Mouse (Mus musculus) E14TG2a.4 (cell line): Measurements from ENCODE around the gene Hacd4.
"Not testable (repeated sequence)": the region's sequence is repeated elsewhere in the genome, so short reads cannot be mapped to it uniquely, and the experiment has no call there.

Experiments
- H3K27me3 ChIP-seq: 2 replicates; pipeline ENCODE4 v1.6.1; 2014; ENCODE audit warnings: low read length, control low read depth; ENCODE audit not compliant: insufficient read depth
- H3K36me3 ChIP-seq: 2 replicates; pipeline ENCODE4 v1.6.1; 2014; ENCODE audit warnings: low read length, control low read depth; ENCODE audit not compliant: insufficient read depth
- H3K4me1 ChIP-seq: replicated peaks from 2 replicates; pipeline ENCODE4 v1.6.1; 2014; ENCODE audit warnings: low read depth, low read length, control low read depth
- H3K4me3 ChIP-seq: replicated peaks from 2 replicates; pipeline ENCODE4 v1.5.1; 2014; ENCODE audit warnings: mild to moderate bottlenecking, low read length
- H3K9me3 ChIP-seq: 2 replicates; pipeline ENCODE4 v1.6.1; 2014; ENCODE audit warnings: low read length, control low read depth
- CTCF ChIP-seq: conservative IDR thresholded peaks from 2 replicates; pipeline ENCODE4 v1.5.1; 2014; ENCODE audit warnings: low read length
- NANOG ChIP-seq: IDR thresholded peaks from 2 replicates; pipeline ENCODE4 v1.6.1; 2014; ENCODE audit warnings: borderline replicate concordance, low read length, mixed read lengths
- POU5F1 ChIP-seq: IDR thresholded peaks from 2 replicates; pipeline ENCODE4 v1.6.1; 2014; ENCODE audit warnings: low read length, borderline replicate concordance

Hacd4 gene

GRCm38 (mm10) chr4:88395717-88396116 is 43.0 kb downstream of the Hacd4 start:
- Histone ChIP-seq H3K36me3 (no peaks in the 10 kb centered on the region), H3K4me1 (no peaks in the 10 kb centered on the region), H3K9me3 (no peaks in the 10 kb centered on the region), H3K27me3 (no peaks in the 10 kb centered on the region), H3K4me3 (no peak overlapping the region)
- no peak for TF ChIP-seq POU5F1
- no peak for TF ChIP-seq NANOG
- no peak for TF ChIP-seq CTCF

GRCm38 (mm10) chr4:88390596-88390995 is 48.1 kb downstream of the Hacd4 start:
- H3K27me3 ChIP-seq, H3K4me1 ChIP-seq, H3K36me3 ChIP-seq, H3K9me3 ChIP-seq, H3K4me3 ChIP-seq: not testable (repeated sequence)

GRCm38 (mm10) chr4:88390036-88390435 is 48.7 kb downstream of the Hacd4 start:
- no peaks in the 10 kb centered on the region for H3K4me1 ChIP-seq
- TF ChIP-seq CTCF: no peak
- TF ChIP-seq POU5F1: no peak
- TF ChIP-seq NANOG: no peak

GRCm38 (mm10) chr4:88372293-88373224 is 66.2 kb downstream of the Hacd4 start:
- Histone ChIP-seq H3K4me1 (no peaks in the 10 kb centered on the region), H3K9me3 (no peaks in the 10 kb centered on the region), H3K27me3 (no peaks in the 10 kb centered on the region), H3K36me3 (no peaks in the 10 kb centered on the region), H3K4me3 (no peak overlapping the region)
- TF ChIP-seq CTCF (no peak), NANOG (no peak), POU5F1 (no peak)

More at GRCm38 (mm10) chr4:88390036-88390435, 48.7 kb downstream of the Hacd4 start:
- Histone ChIP-seq H3K36me3 (no peaks in the 10 kb centered on the region), H3K27me3 (no peaks in the 10 kb centered on the region), H3K4me3 (no peak overlapping the region), H3K9me3 (no peaks in the 10 kb centered on the region)

- Histone ChIP-seq H3K27me3 (no peaks in the 10 kb centered on the region), H3K9me3 (no peaks in the 10 kb centered on the region), H3K4me1 (no peaks in the 10 kb centered on the region), H3K4me3 (no peak overlapping the region), H3K36me3 (no peaks in the 10 kb centered on the region)
- no peak for TF ChIP-seq NANOG
- no peak for TF ChIP-seq POU5F1
- TF ChIP-seq CTCF: no peak
These were observed 67.9 kb downstream of the Hacd4 start for GRCm38 (mm10) chr4:88370819-88371218.

- TF ChIP-seq POU5F1 (no peak), NANOG (no peak), CTCF (no peak)
- H3K4me3 ChIP-seq: no peak overlapping the region
- H3K27me3 ChIP-seq: no peaks in the 10 kb centered on the region
- no peaks in the 10 kb centered on the region for H3K36me3 ChIP-seq
- no peaks in the 10 kb centered on the region for H3K4me1 ChIP-seq
- no peaks in the 10 kb centered on the region for H3K9me3 ChIP-seq
These were observed 68.8 kb downstream of the Hacd4 start for GRCm38 (mm10) chr4:88369951-88370350.

- H3K4me1 ChIP-seq: peaks cover 3% of the 10 kb centered on the region; the same call in 1 of the 2 replicates
- no peak for TF ChIP-seq CTCF
- no peak for TF ChIP-seq NANOG
- no peak for TF ChIP-seq POU5F1
- no peaks in the 10 kb centered on the region for H3K9me3 ChIP-seq
- no peaks in the 10 kb centered on the region for H3K36me3 ChIP-seq
- no peak overlapping the region for H3K4me3 ChIP-seq
- H3K27me3 ChIP-seq: no peaks in the 10 kb centered on the region
These were observed 81.3 kb downstream of the Hacd4 start for GRCm38 (mm10) chr4:88357431-88357830.

- no peak for TF ChIP-seq POU5F1
- 0 out of 2 replicates have a peak, but pooled peaks have one; percentile 17 for TF ChIP-seq CTCF
- H3K36me3 ChIP-seq: no peaks in the 10 kb centered on the region
- peaks cover 3% of the 10 kb centered on the region; the same call in 1 of the 2 replicates for H3K4me1 ChIP-seq
- no peaks in the 10 kb centered on the region for H3K9me3 ChIP-seq
- H3K27me3 ChIP-seq: no peaks in the 10 kb centered on the region
- H3K4me3 ChIP-seq: no peak overlapping the region
These were observed 82.1 kb downstream of the Hacd4 start for GRCm38 (mm10) chr4:88356652-88357051.

- Histone ChIP-seq H3K4me1 (no peaks in the 10 kb centered on the region), H3K9me3 (no peaks in the 10 kb centered on the region), H3K36me3 (no peaks in the 10 kb centered on the region), H3K27me3 (no peaks in the 10 kb centered on the region), H3K4me3 (no peak overlapping the region)
- TF ChIP-seq POU5F1 (no peak), NANOG (no peak), CTCF (peak; percentile 92)
These were observed 87.8 kb downstream of the Hacd4 start for GRCm38 (mm10) chr4:88350910-88351309.
